Mouse (Mus musculus): ENCODE data around the gene Clpsl2. TPM values are rescaled to one million over a fixed set of nuclear protein-coding genes. Genes with fewer than 3 reads are reported as not detected.

Gene Clpsl2
- polyA plus RNA-seq, 1 experiment from 2014 or later = not detected

DNA sequence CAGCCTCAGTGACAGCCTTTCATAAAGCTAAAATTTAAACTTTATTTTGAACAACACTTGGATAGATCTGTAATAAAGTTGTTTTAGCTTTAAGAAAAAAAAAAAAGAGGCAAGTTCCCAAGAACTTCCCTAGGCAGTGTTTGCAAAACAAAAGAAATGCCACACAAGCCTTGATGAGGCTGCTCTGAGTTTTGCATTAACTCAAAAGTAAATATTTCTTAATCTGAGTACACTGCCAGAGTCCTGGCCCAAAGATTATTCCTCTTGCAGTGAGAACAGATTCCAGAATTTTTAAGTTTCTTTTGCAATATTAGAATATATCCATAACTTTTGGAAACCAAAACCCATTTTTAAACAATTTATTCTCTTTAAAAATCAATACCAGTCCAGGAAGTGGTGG, 16.0 kb downstream of the Clpsl2 start:
- H3K4me1 ChIP-seq (replicated peaks; ENCODE audit: control insufficient read depth, insufficient read depth, low read length) = no peaks in the 10 kb centered on the region
- no peak overlapping the region for H3K9ac ChIP-seq (replicated peaks; ENCODE audit: low read depth, low read length)
- ATAC-seq = no peak
- no peaks in the 10 kb centered on the region for H3K36me3 ChIP-seq (ENCODE audit: control insufficient read depth, insufficient read depth)
- no peak overlapping the region for H3K4me3 ChIP-seq (replicated peaks; ENCODE audit: low read length)
- no peak overlapping the region for H3K4me2 ChIP-seq (ENCODE audit: low read length)
- H3K27me3 ChIP-seq (replicated peaks; ENCODE audit: control insufficient read depth, insufficient read depth, low read length) = no peaks in the 10 kb centered on the region
- H3K27ac ChIP-seq (ENCODE audit: low read length) = no peak overlapping the region
- H3K9me3 ChIP-seq (ENCODE audit: control insufficient read depth, low read length) = no peaks in the 10 kb centered on the region

DNA sequence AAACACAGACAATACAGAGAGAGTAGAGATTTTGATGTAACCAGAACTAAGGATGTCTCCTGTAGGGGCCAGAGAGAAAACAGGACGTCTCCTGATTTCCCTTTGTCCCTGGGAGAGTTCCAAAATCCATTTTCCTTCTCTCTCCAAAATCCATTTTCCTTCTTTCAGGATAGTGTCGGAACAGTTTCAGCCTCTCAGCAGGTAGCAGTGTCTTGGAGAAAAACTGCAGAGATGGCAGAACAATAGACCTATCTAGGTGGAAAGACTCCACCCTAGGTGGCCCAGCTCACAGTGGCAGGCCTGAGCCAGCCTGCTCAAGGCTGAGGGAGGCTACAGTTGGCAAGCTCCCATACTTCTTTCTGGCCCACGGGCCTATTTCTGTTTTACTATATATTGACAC, 18.3 kb downstream of the Clpsl2 start:
- no peak overlapping the region for H3K4me2 ChIP-seq (ENCODE audit: low read length)
- ATAC-seq = no peak
- WGBS = 18% methylated on average over 3 of the region's 3 CpGs

DNA sequence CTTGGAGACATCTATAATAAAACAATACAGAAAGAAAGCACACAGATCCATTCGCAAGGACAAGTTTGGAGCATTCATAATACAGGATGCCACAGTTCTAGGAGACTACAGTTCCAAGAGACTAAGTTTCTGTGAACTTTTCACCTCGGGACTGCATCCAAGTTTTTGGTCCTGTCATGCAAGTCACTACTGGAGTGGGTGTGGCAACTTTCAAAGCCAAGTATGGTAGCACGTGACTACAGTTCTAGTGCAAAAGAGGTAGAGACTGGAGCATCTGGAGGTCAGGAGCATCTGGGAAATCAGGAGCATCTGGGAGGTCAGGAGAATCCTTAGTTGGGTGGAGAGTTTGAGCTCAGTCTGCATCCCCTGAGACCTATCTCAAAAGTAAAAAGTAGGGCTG, 22.7 kb downstream of the Clpsl2 start:
- WGBS = 79% methylated on average over 3 of the region's 3 CpGs
- H3K9me3 ChIP-seq (ENCODE audit: control insufficient read depth, low read length) = no peaks in the 10 kb centered on the region
- H3K27ac ChIP-seq (ENCODE audit: low read length) = no peak overlapping the region
- no peak for ATAC-seq
- H3K27me3 ChIP-seq (replicated peaks; ENCODE audit: control insufficient read depth, insufficient read depth, low read length) = peaks cover 2% of the 10 kb centered on the region; the same call in 1 of the 2 replicates
- no peak overlapping the region for H3K4me3 ChIP-seq (replicated peaks; ENCODE audit: low read length)
- no peak overlapping the region for H3K4me2 ChIP-seq (ENCODE audit: low read length)
- H3K9ac ChIP-seq (replicated peaks; ENCODE audit: low read depth, low read length) = no peak overlapping the region
- H3K4me1 ChIP-seq (replicated peaks; ENCODE audit: control insufficient read depth, insufficient read depth, low read length) = peaks cover 9% of the 10 kb centered on the region
- no peaks in the 10 kb centered on the region for H3K36me3 ChIP-seq (ENCODE audit: control insufficient read depth, insufficient read depth)

More for the DNA sequence above, 18.3 kb downstream of the Clpsl2 start:
- no peak overlapping the region for H3K27ac ChIP-seq (ENCODE audit: low read length)
- no peaks in the 10 kb centered on the region for H3K4me1 ChIP-seq (replicated peaks; ENCODE audit: control insufficient read depth, insufficient read depth, low read length)
- no peak overlapping the region for H3K4me3 ChIP-seq (replicated peaks; ENCODE audit: low read length)
- no peaks in the 10 kb centered on the region for H3K9me3 ChIP-seq (ENCODE audit: control insufficient read depth, low read length)
- no peak overlapping the region for H3K9ac ChIP-seq (replicated peaks; ENCODE audit: low read depth, low read length)
- no peaks in the 10 kb centered on the region for H3K27me3 ChIP-seq (replicated peaks; ENCODE audit: control insufficient read depth, insufficient read depth, low read length)
- no peaks in the 10 kb centered on the region for H3K36me3 ChIP-seq (ENCODE audit: control insufficient read depth, insufficient read depth)

DNA sequence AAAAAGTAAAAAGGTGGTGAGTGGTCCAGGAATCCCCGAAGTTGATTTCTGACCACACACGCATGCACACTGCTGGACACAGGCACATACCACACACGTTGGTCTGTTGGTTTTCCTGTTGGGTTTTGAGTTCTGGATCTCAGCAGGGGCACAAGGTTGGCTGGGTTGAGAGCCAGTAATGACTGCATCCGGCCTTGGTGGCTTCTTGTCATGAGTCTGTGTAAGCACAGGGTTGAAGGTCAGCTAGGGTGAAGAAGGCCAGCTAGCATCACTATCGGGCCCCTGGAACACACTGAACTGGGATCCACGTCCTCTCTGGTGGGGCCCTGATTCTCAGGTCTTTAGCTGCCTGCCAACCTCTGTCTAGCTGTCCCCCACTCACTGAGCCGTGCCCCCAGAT, 23.3 kb downstream of the Clpsl2 start:
- 84% methylated on average over 7 of the region's 7 CpGs for WGBS
- no peak overlapping the region for H3K9ac ChIP-seq (replicated peaks; ENCODE audit: low read depth, low read length)
- H3K4me1 ChIP-seq (replicated peaks; ENCODE audit: control insufficient read depth, insufficient read depth, low read length) = peaks cover 9% of the 10 kb centered on the region
- no peak overlapping the region for H3K27ac ChIP-seq (ENCODE audit: low read length)
- H3K27me3 ChIP-seq (replicated peaks; ENCODE audit: control insufficient read depth, insufficient read depth, low read length) = peaks cover 2% of the 10 kb centered on the region; the same call in 1 of the 2 replicates
- H3K4me3 ChIP-seq (replicated peaks; ENCODE audit: low read length) = no peak overlapping the region
- H3K9me3 ChIP-seq (ENCODE audit: control insufficient read depth, low read length) = no peaks in the 10 kb centered on the region
- no peaks in the 10 kb centered on the region for H3K36me3 ChIP-seq (ENCODE audit: control insufficient read depth, insufficient read depth)
- no peak overlapping the region for H3K4me2 ChIP-seq (ENCODE audit: low read length)
- no peak for ATAC-seq

DNA sequence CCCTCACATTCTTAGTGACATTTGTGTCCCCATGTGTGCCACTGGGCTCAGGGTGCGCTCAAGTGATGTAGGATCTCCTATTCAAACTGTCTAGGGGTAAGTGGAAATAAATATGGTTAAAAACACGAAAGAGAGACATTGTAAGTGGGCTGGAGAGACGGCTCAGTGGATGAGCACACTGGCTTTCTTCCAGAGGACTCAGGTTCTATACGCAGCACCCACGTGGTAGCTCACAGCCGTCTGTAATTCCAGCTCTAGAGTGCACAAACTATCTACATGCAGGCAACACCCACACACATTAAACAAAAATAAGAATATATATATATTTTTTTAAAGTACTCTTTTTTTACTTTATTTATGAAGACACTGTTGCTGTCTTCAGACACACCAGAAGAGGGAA, 23.7 kb downstream of the Clpsl2 start:
- H3K4me2 ChIP-seq (ENCODE audit: low read length) = no peak overlapping the region
- H3K27ac ChIP-seq (ENCODE audit: low read length) = no peak overlapping the region
- no peak for ATAC-seq
- peaks cover 9% of the 10 kb centered on the region for H3K4me1 ChIP-seq (replicated peaks; ENCODE audit: control insufficient read depth, insufficient read depth, low read length)
- 80% methylated on average over 6 of the region's 6 CpGs for WGBS
- no peak overlapping the region for H3K9ac ChIP-seq (replicated peaks; ENCODE audit: low read depth, low read length)
- H3K36me3 ChIP-seq (ENCODE audit: control insufficient read depth, insufficient read depth) = no peaks in the 10 kb centered on the region
- H3K27me3 ChIP-seq (replicated peaks; ENCODE audit: control insufficient read depth, insufficient read depth, low read length) = peaks cover 2% of the 10 kb centered on the region; the same call in 1 of the 2 replicates
- no peaks in the 10 kb centered on the region for H3K9me3 ChIP-seq (ENCODE audit: control insufficient read depth, low read length)
- no peak overlapping the region for H3K4me3 ChIP-seq (replicated peaks; ENCODE audit: low read length)

DNA sequence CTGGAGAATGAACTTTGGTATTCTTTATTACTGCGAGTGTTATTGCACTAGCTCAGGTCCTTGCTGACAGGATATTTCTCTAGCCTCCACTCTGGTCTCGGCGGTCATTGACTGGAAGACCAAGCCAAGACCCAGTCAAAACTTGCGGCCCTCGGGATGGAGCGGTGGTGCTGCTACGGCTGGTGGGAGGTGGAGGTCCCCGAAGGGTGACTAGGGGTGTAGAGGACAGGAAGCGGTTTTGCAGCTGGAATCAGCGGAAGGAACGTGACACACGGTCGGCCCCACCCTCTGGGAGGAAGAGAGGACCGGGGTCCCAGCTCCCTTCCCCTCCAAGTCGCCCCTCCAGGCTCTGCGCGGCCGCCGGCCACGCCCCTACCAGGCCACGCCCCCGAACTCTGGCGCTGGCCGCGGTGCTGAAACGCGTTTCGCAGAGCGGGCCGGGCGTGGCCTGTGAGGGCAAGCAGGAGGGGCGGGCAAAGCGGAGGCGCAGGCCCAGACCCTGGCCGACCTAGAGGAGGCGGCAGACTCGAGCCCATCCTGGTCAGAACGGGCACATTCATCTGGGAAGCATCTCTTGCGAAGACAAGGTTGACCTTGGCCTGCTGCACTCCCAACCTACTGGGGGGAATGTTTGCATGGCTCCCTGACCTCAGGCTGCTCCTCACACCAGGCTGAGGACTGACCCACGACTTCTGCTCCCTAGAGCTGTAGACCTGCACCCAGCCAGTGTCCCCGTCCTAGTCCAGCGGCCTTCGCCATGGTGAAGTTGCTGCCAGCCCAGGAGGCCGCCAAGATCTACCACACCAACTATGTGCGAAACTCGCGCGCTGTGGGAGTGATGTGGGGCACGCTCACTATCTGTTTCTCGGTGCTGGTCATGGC, 26.3 kb downstream of the Clpsl2 start, which contains the start of gene Lhfpl5:
Gene Lhfpl5 (plus strand): TSS at position 398 of the 882 bp plus-strand sequence.
- Histone ChIP-seq H3K36me3 (ENCODE audit: control insufficient read depth, insufficient read depth) (no peaks in the 10 kb centered on the region), H3K4me3 (replicated peaks; ENCODE audit: low read length) (peak within 1 kb of the TSS; percentile 45), H3K4me2 (ENCODE audit: low read length) (peak within 1 kb of the TSS; percentile 73), H3K27me3 (replicated peaks; ENCODE audit: control insufficient read depth, insufficient read depth, low read length) (peaks cover 2% of the 10 kb centered on the region; the same call in 1 of the 2 replicates), H3K9ac (replicated peaks; ENCODE audit: low read depth, low read length) (peak within 1 kb of the TSS; percentile 56), H3K27ac (ENCODE audit: low read length) (no peak within 1 kb of the TSS), H3K4me1 (replicated peaks; ENCODE audit: control insufficient read depth, insufficient read depth, low read length) (peaks cover 9% of the 10 kb centered on the region), H3K9me3 (ENCODE audit: control insufficient read depth, low read length) (no peaks in the 10 kb centered on the region)
- peak; percentile 88 for ATAC-seq
- 15% methylated on average over 50 of the region's 50 CpGs for WGBS

DNA sequence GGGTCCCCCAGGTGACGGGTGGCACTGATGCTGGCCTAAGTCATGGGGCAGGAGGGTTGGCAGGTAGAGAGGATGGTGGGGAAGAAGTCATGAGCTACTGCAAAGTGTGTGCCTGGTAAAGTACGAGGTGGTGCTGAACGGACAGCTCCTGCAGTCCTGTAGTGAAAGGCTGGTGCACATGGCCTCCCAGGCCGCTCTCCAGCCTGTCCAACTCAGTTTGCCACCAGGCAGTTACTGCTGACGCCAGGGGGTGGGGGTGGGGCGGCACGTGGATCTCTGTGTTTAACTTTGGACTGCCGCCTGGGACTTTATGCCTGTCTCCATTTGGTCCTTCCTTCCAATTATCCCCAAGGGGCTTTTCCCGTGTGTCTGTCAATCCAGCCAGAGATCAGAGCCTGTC, 31.2 kb downstream of the Clpsl2 start:
- Histone ChIP-seq H3K9ac (replicated peaks; ENCODE audit: low read depth, low read length) (no peak overlapping the region), H3K27ac (ENCODE audit: low read length) (no peak overlapping the region), H3K9me3 (ENCODE audit: control insufficient read depth, low read length) (no peaks in the 10 kb centered on the region), H3K4me2 (ENCODE audit: low read length) (no peak overlapping the region), H3K4me3 (replicated peaks; ENCODE audit: low read length) (no peak overlapping the region), H3K27me3 (replicated peaks; ENCODE audit: control insufficient read depth, insufficient read depth, low read length) (no peaks in the 10 kb centered on the region), H3K36me3 (ENCODE audit: control insufficient read depth, insufficient read depth) (no peaks in the 10 kb centered on the region), H3K4me1 (replicated peaks; ENCODE audit: control insufficient read depth, insufficient read depth, low read length) (peaks cover 6% of the 10 kb centered on the region)
- WGBS = 6% methylated on average over 9 of the region's 9 CpGs
- no peak for ATAC-seq

DNA sequence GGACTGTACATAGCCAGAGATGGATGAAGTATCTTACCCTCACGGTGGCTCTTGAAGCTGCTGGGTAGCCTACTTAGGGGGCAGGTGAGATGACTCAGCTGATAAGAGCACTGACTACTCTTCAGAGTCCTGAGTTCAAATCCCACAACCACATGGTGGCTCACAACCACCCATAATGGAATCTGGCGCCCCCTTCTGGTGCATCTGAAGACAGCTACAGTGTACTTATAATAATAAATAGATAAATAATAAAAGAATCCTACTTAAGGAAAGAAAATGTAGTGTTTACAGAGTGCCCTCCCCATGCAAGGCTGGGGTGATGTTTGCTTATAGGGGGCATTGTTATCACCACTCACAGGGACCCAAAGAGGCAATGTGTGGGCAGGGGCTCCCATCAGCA, 31.8 kb downstream of the Clpsl2 start:
- Histone ChIP-seq H3K4me1 (replicated peaks; ENCODE audit: control insufficient read depth, insufficient read depth, low read length) (no peaks in the 10 kb centered on the region), H3K27me3 (replicated peaks; ENCODE audit: control insufficient read depth, insufficient read depth, low read length) (no peaks in the 10 kb centered on the region), H3K9me3 (ENCODE audit: control insufficient read depth, low read length) (no peaks in the 10 kb centered on the region), H3K4me2 (ENCODE audit: low read length) (no peak overlapping the region), H3K9ac (replicated peaks; ENCODE audit: low read depth, low read length) (no peak overlapping the region), H3K27ac (ENCODE audit: low read length) (no peak overlapping the region), H3K4me3 (replicated peaks; ENCODE audit: low read length) (no peak overlapping the region), H3K36me3 (ENCODE audit: control insufficient read depth, insufficient read depth) (no peaks in the 10 kb centered on the region)
- ATAC-seq = no peak
- WGBS = 47% methylated on average over 2 of the region's 2 CpGs

DNA sequence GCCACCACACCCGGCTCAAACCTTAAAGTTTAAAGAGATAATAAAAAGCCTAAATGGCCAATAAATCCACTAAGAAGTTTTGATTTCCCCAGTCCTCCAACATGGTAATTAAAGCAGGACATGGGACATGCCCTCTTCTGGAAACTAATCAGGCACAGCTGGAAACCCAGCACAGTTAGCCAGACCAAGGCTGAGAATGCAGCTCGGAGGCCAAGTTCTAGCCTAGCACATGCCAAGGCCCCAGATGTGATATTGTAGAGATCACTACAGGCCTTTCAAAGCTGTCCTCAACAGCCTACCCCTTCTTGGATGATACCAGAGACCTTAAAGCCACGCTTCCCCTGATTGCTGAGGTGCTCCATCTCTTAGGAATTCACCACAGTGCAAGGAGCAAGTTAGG, 37.3 kb downstream of the Clpsl2 start:
- Histone ChIP-seq H3K9me3 (ENCODE audit: control insufficient read depth, low read length) (no peaks in the 10 kb centered on the region), H3K27me3 (replicated peaks; ENCODE audit: control insufficient read depth, insufficient read depth, low read length) (no peaks in the 10 kb centered on the region), H3K9ac (replicated peaks; ENCODE audit: low read depth, low read length) (no peak overlapping the region), H3K4me1 (replicated peaks; ENCODE audit: control insufficient read depth, insufficient read depth, low read length) (no peaks in the 10 kb centered on the region), H3K36me3 (ENCODE audit: control insufficient read depth, insufficient read depth) (peaks cover 19% of the 10 kb centered on the region; the same call in 1 of the 2 replicates), H3K4me2 (ENCODE audit: low read length) (no peak overlapping the region), H3K27ac (ENCODE audit: low read length) (no peak overlapping the region), H3K4me3 (replicated peaks; ENCODE audit: low read length) (no peak overlapping the region)
- WGBS = 91% methylated on average over 3 of the region's 3 CpGs
- no peak for ATAC-seq
